Mouse (Mus musculus): ENCODE measurements around the gene R3hdm1.

GRCm38 (mm10) chr1:128192369-128192768, 89.3 kb downstream of the R3hdm1 start:
- no peak for TF ChIP-seq GATA1 (IDR thresholded peaks at IDR 0.05; ENCODE audit: borderline replicate concordance, low read length)
- no peak for TF ChIP-seq FLI1 (IDR thresholded peaks at IDR 0.05; ENCODE audit: low read length)

Measured in megakaryocyte, embryonic 14.5 days (primary cell).